Mouse (Mus musculus) lung, postnatal 0 days (tissue): ENCODE data around the gene Ampd1. TPM values are rescaled to one million over a fixed set of nuclear protein-coding genes. Genes with fewer than 3 reads are reported as not detected.
A peak's percentile ranks its signal among the peaks of the same experiment; 100 is the strongest.

Experiments used
- ATAC-seq: fragments of 200-750 bp; cut with Nextera tagmentation; 2 replicates; pipeline ENCODE4 v1.8.0; 2017; ENCODE audit warnings: moderate library complexity
- DNase-seq: peaks from one replicate; pipeline ENCODE4 v3.0.0-alpha.2; 2016; ENCODE audit warnings: low spot score
- H3K27ac ChIP-seq: fragments of 300-500 bp; sonication (generic); 2 replicates; pipeline ENCODE4 v1.5.1; 2014; ENCODE audit warnings: antibody characterized with exemption, mild to moderate bottlenecking, low read length, mixed read lengths
- H3K27me3 ChIP-seq: fragments of 300-500 bp; sonication (generic); replicated peaks from 2 replicates; pipeline ENCODE4 v1.6.1; 2014; ENCODE audit warnings: low read length, mixed read lengths; ENCODE audit not compliant: insufficient read depth
- H3K36me3 ChIP-seq: fragments of 300-500 bp; sonication (generic); 2 replicates; pipeline ENCODE4 v1.6.1; 2014; ENCODE audit warnings: low read length, mixed read lengths; ENCODE audit not compliant: insufficient read depth
- H3K4me1 ChIP-seq: fragments of 300-500 bp; sonication (generic); 2 replicates; pipeline ENCODE4 v1.6.1; 2014; ENCODE audit warnings: antibody characterized with exemption, low read depth, low read length, mixed read lengths; ENCODE audit not compliant: insufficient read depth
- H3K4me2 ChIP-seq: fragments of 300-500 bp; sonication (generic); replicated peaks from 2 replicates; pipeline ENCODE4 v1.6.1; 2014; ENCODE audit warnings: low read depth, mild to moderate bottlenecking, low read length, moderate library complexity, mixed read lengths
- H3K4me3 ChIP-seq: fragments of 300-500 bp; sonication (generic); 2 replicates; pipeline ENCODE4 v1.5.1; 2014; ENCODE audit warnings: low read depth, low read length
- H3K9ac ChIP-seq: fragments of 300-500 bp; sonication (generic); replicated peaks from 2 replicates; pipeline ENCODE4 v1.6.1; 2014; ENCODE audit warnings: low read depth, mild to moderate bottlenecking
- H3K9me3 ChIP-seq: fragments of 300-500 bp; sonication (generic); 2 replicates; pipeline ENCODE4 v1.6.1; 2016; ENCODE audit warnings: low read length, mixed read lengths
- CTCF ChIP-seq: IDR thresholded peaks from 2 replicates; pipeline ENCODE4 v1.5.1; 2016; ENCODE audit warnings: antibody characterized with exemption, mild to moderate bottlenecking
- EP300 ChIP-seq: IDR thresholded peaks from 2 replicates; pipeline ENCODE4 v1.6.1; 2016; ENCODE audit warnings: antibody characterized with exemption, mild to moderate bottlenecking, control low read depth
- WGBS: fragments of 180-500 bp; shearing (Covaris S2); extraction: QIAGEN DNeasy Blood & Tissue Kit; methylation state at CpG from one replicate; pipeline ENCODE4 v1.1.7; 2014; 5-methylcytosine and 5-hydroxymethylcytosine counted together
- polyA plus RNA-seq: library from polyadenylated mRNA; unstranded; fragments of >200 nt; fragmentation: Nextera tagmentation; extraction: Ambion mirVana; gene quantifications from 2 replicates; pipeline ENCODE4 v1.2.1, GENCODE M21; 2015

Ampd1 gene
- polyA plus RNA-seq = 0.44 and 0.45 TPM in 2 replicates

DNA sequence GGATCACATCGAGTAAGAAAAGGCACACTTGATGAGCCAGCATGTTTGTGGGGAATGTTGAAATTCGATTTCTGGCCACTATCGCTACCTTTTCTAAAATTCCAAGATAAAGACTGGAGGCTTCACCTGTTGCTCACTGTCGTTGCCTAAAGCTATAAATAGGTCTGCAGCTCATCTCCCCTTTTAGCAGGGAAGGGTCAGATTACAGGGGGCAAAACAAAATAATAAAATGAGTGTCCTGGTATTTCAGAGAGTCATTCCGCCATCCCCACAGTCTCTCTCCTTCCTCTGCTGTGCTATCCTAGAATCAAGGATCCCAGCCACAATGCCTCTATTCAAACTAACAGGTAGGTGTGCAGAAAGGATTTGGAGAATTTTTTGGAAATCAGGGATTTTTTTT, at the start of gene Ampd1:
TSS of gene Ampd1 (plus strand) at position 244 of the 400 bp plus-strand sequence.
- ATAC-seq (no peak), DNase-seq (no peak)
- Histone ChIP-seq H3K4me3 (no peak within 1 kb of the TSS), H3K27me3 (no peaks in the 10 kb centered on the region), H3K4me1 (no peaks in the 10 kb centered on the region), H3K36me3 (no peaks in the 10 kb centered on the region), H3K27ac (no peak within 1 kb of the TSS), H3K9me3 (no peaks in the 10 kb centered on the region), H3K9ac (no peak within 1 kb of the TSS), H3K4me2 (no peak within 1 kb of the TSS)
- TF ChIP-seq CTCF = no peak
- TF ChIP-seq EP300 = no peak
- 57% methylated on average over 5 of the region's 5 CpGs for WGBS

DNA sequence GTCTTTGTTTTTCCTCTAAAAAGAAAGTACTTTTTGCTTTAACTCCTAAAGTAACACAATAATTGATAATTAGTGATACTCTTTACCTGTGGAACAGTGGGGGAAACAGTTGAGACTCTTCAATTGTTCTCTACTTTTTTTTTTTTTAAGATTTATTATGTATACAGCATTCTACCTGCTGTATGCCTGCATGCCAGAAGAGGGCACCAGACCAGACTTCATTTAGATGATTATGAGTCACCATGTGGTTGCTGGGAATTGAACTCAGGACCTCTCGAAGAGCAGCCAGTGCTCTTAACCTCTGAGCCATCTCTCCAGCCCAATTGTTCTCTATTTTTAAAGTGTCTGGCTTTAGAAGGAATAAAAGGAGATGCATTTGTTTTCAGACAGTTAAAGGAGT, 47.6 kb upstream of the Ampd1 start:
- H3K9ac ChIP-seq = no peak overlapping the region
- H3K27me3 ChIP-seq = no peaks in the 10 kb centered on the region
- 87% methylated on average over 1 of the region's 1 CpGs for WGBS
- no peak overlapping the region for H3K27ac ChIP-seq
- H3K4me2 ChIP-seq = no peak overlapping the region
- DNase-seq = peak; percentile 19
- TF ChIP-seq EP300 (no peak), CTCF (peak; percentile 57)
- H3K36me3 ChIP-seq = peaks cover 6% of the 10 kb centered on the region; the same call in 1 of the 2 replicates
- H3K4me3 ChIP-seq = no peak overlapping the region
- no peaks in the 10 kb centered on the region for H3K9me3 ChIP-seq
- peaks cover 10% of the 10 kb centered on the region; the same call in 1 of the 2 replicates for H3K4me1 ChIP-seq
- no peak for ATAC-seq

DNA sequence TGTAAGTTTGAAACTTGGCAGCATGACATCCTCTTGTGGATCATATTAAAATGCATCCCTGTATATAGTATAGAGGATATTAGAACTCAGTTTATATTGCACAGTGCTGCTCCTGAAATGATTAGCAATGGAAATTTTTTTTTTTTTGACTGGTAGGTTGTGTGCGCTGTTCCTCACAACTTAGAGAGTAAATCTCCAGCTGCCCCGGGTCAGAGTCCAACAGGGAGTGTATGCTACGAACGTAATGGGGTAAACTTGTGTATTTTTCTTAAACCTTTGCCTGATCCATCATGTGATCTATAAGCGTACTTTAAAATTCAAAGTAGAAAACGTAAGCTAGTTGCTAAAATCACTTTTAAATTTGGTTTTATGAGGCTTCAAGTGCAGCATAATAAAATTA, 33.5 kb upstream of the Ampd1 start:
- 92% methylated on average over 6 of the region's 6 CpGs for WGBS
- ATAC-seq (no peak), DNase-seq (no peak)
- Histone ChIP-seq H3K4me1 (no peaks in the 10 kb centered on the region), H3K27me3 (no peaks in the 10 kb centered on the region), H3K4me2 (no peak overlapping the region), H3K9ac (no peak overlapping the region), H3K9me3 (no peaks in the 10 kb centered on the region), H3K36me3 (peaks cover 10% of the 10 kb centered on the region; the same call in 1 of the 2 replicates), H3K4me3 (no peak overlapping the region), H3K27ac (no peak overlapping the region)
- TF ChIP-seq EP300 (no peak), CTCF (no peak)

DNA sequence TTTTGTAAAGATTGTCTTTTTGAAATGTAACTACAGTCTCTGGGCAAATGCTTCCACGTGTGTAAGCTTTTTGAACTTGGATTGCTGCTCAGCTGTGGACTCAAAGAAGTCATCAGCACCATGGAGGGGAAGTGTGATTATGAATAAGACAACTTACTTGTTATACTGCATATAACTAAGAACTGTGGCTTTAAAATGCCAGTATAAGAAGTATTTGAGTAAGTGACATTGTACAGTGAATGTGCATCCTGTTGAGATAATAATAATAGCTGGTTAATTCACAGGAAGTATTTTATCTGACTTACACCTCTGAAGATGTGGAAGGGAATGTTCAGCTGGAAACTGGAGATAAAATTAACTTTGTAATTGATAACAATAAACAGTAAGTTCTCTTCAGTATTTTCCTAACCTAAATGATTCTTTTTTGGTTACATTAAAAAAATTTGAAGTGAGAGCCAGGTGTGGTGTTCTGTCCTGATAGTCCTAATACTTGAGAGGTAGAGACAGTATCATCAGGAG, 32.9 kb upstream of the Ampd1 start:
- H3K4me3 ChIP-seq = no peak overlapping the region
- ATAC-seq (no peak), DNase-seq (no peak)
- no peak overlapping the region for H3K4me2 ChIP-seq
- H3K27me3 ChIP-seq = no peaks in the 10 kb centered on the region
- H3K27ac ChIP-seq = no peak overlapping the region
- no peaks in the 10 kb centered on the region for H3K9me3 ChIP-seq
- WGBS = 86% methylated on average over 1 of the region's 1 CpGs
- TF ChIP-seq CTCF = no peak
- TF ChIP-seq EP300 = no peak
- no peaks in the 10 kb centered on the region for H3K4me1 ChIP-seq
- peaks cover 10% of the 10 kb centered on the region; the same call in 1 of the 2 replicates for H3K36me3 ChIP-seq
- H3K9ac ChIP-seq = no peak overlapping the region

DNA sequence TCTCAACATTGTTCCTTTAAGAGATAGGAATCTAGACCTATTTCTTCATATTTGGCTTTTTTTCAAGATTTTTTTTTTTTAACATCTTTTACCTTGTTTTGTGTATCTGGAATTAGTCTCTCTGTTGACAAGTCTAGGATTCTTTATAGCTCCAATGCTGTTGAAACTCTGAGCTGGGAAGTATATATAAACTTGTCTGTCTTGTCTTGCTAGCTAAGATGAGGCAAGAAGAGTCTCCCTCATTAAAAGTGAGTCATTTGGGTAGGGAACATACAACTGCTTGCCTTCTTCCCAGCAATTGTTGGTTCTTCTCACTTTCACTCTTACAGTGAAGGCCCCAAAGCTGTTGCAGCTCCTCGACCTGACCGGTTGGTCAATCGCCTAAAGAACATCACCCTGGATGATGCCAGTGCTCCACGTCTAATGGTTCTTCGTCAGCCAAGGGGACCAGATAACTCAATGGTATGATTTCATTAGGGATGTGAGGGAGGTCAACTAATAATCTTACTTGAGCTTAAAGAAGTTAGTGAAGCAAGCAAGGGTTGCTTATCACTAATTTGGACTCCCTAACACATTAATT, 17.7 kb upstream of the Ampd1 start:
- Histone ChIP-seq H3K4me2 (no peak overlapping the region), H3K4me1 (peaks cover 3% of the 10 kb centered on the region; the same call in 1 of the 2 replicates), H3K36me3 (peaks cover 18% of the 10 kb centered on the region), H3K9ac (no peak overlapping the region), H3K4me3 (no peak overlapping the region), H3K9me3 (no peaks in the 10 kb centered on the region), H3K27ac (no peak overlapping the region), H3K27me3 (no peaks in the 10 kb centered on the region)
- ATAC-seq (no peak), DNase-seq (no peak)
- 86% methylated on average over 5 of the region's 5 CpGs for WGBS
- TF ChIP-seq EP300 (no peak), CTCF (no peak)

DNA sequence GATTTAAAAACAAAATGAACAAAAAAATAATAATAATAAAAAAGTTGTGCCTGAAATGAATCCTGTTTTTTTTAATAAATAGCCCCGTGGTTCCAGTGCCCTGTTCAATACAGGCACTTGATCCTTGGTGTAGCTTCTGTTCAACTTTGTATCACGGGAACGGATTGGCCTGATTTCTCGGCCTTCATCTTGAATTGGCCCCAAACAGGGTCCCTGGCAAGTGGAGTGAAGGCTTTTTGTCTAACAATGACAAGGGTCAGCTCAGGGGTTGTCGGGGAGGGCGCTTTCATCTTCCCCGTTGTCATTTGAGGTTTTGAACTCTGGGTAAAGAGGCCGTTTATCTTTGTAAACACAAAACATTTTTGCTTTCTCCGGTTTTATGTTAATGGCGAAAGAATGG, 16.1 kb upstream of the Ampd1 start:
- Histone ChIP-seq H3K9me3 (no peaks in the 10 kb centered on the region), H3K27me3 (no peaks in the 10 kb centered on the region), H3K4me2 (peak overlapping the region; percentile 59), H3K4me1 (peaks cover 3% of the 10 kb centered on the region; the same call in 1 of the 2 replicates), H3K36me3 (peaks cover 29% of the 10 kb centered on the region), H3K27ac (peak overlapping the region; percentile 97), H3K9ac (no peak overlapping the region), H3K4me3 (peak overlapping the region; percentile 84)
- 3% methylated on average over 10 of the region's 10 CpGs for WGBS
- no peak for TF ChIP-seq CTCF
- no peak for TF ChIP-seq EP300
- peak; percentile 16 for ATAC-seq
- DNase-seq = no peak
